Mouse (Mus musculus) heart, postnatal 25 days (tissue): ENCODE results near the gene Porcn. TPM values are rescaled to one million over a fixed set of nuclear protein-coding genes. Genes with fewer than 3 reads are reported as not detected.

Experiments
- DNase-seq: peaks from one replicate; pipeline ENCODE4 v3.0.0; 2022; ENCODE audit warnings: low spot score
- intact Hi-C: fragments of 180-260 bp; cut with DNase I; formaldehyde crosslinking; loops from one replicate; pipeline ENCODE4 v1.15.1; 2025
- total RNA-seq, 2 experiments: library from RNA; stranded (reverse); gene quantifications; 2 replicates each; pipeline ENCODE4 v1.2.3; 2021

Porcn gene
- total RNA-seq, 2 experiments from 2014 or later: 1.9 to 2.6 TPM

- intact Hi-C loops: no loop called here
- DNase-seq: no peak
Measured at GRCm38 (mm10) chrX:8207224-8207623, 899 bp upstream of the Porcn start.

- intact Hi-C loops: no loop called here
- DNase-seq: no peak
Measured at GRCm38 (mm10) chrX:8206694-8207197, 421 bp upstream of the Porcn start.

GRCm38 (mm10) chrX:8205551-8205950, 774 bp downstream of the Porcn start:
- DNase-seq: no peak
- intact Hi-C loops: no loop called here

- intact Hi-C loops: no loop called here
- DNase-seq: no peak
Measured at GRCm38 (mm10) chrX:8205088-8205487, 1.2 kb downstream of the Porcn start.

GRCm38 (mm10) chrX:8204076-8204475, 2.2 kb downstream of the Porcn start:
- intact Hi-C loops: no loop called here
- no peak for DNase-seq

- intact Hi-C loops: no loop called here
- no peak for DNase-seq
Measured at GRCm38 (mm10) chrX:8203105-8203504, 3.2 kb downstream of the Porcn start.

GRCm38 (mm10) chrX:8193419-8193723, 13.0 kb downstream of the Porcn start, which contains the start of gene Ebp:
Ebp (minus strand) TSS chrX:8193512.
- intact Hi-C loops: no loop called here
- DNase-seq: no peak

- intact Hi-C loops: no loop called here
- DNase-seq: peak; percentile 71
Measured at GRCm38 (mm10) chrX:8192640-8193418, 13.5 kb downstream of the Porcn start.

GRCm38 (mm10) chrX:8192126-8192639, 14.1 kb downstream of the Porcn start:
- DNase-seq: no peak
- intact Hi-C loops: no loop called here

GRCm38 (mm10) chrX:8182871-8183540, 23.3 kb downstream of the Porcn start:
- DNase-seq: no peak
- intact Hi-C loops: no loop called here

GRCm38 (mm10) chrX:8179646-8180045, 26.7 kb downstream of the Porcn start:
- no peak for DNase-seq

GRCm38 (mm10) chrX:8178871-8179270, 27.5 kb downstream of the Porcn start:
- DNase-seq: no peak
- intact Hi-C loops: no loop called here

More at GRCm38 (mm10) chrX:8179646-8180045, 26.7 kb downstream of the Porcn start:
- intact Hi-C loops: no loop called here

GRCm38 (mm10) chrX:8175504-8176385, 30.6 kb downstream of the Porcn start, which contains the start of gene Tbc1d25:
Tbc1d25 (minus strand) TSS chrX:8176181.
- DNase-seq: peak; percentile 74
- intact Hi-C loops: no loop called here

GRCm38 (mm10) chrX:8175169-8175503, 31.2 kb downstream of the Porcn start:
- intact Hi-C loops: no loop called here
- no peak for DNase-seq

GRCm38 (mm10) chrX:8167716-8168647, 38.3 kb downstream of the Porcn start:
- no peak for DNase-seq
- intact Hi-C loops: no loop called here

- intact Hi-C loops: no loop called here
- no peak for DNase-seq
Measured at GRCm38 (mm10) chrX:8164471-8164870, 41.9 kb downstream of the Porcn start.

GRCm38 (mm10) chrX:8163076-8163475, 43.2 kb downstream of the Porcn start:
- intact Hi-C loops: no loop called here
- no peak for DNase-seq

GRCm38 (mm10) chrX:8145153-8145991, 61.0 kb downstream of the Porcn start, which contains the start of gene Rbm3:
Rbm3 (minus strand) TSS chrX:8145880.
- DNase-seq: peak; percentile 74
- intact Hi-C loops: no loop called here
